Mouse (Mus musculus): ENCODE results near the gene P2rx4. TPM values are rescaled to one million over a fixed set of nuclear protein-coding genes. Genes with fewer than 3 reads are reported as not detected.

Gene P2rx4
- polyA plus RNA-seq, 1 experiment: 0.03 TPM

- peaks cover 47% of the 10 kb centered on the region for H3K36me3 ChIP-seq (ENCODE audit: control insufficient read depth)
- TF ChIP-seq GATA1 (IDR thresholded peaks at IDR 0.05; ENCODE audit: low read length) (no peak), TAL1 (IDR thresholded peaks at IDR 0.05; ENCODE audit: low read length) (no peak)
Observed at GRCm38 (mm10) chr5:122764032-122764464, 56.7 kb downstream of the P2rx4 start.

GRCm38 (mm10) chr5:122767283-122767682 lies 59.9 kb downstream of the P2rx4 start:
- H3K9me3 ChIP-seq (ENCODE audit: control insufficient read depth, low read length): no peaks in the 10 kb centered on the region
- H3K4me3 ChIP-seq (replicated peaks): no peak overlapping the region
- H3K27me3 ChIP-seq (ENCODE audit: control insufficient read depth): no peaks in the 10 kb centered on the region
- peaks cover 48% of the 10 kb centered on the region for H3K36me3 ChIP-seq (ENCODE audit: control insufficient read depth)
- H3K4me1 ChIP-seq (ENCODE audit: control insufficient read depth): peaks cover 41% of the 10 kb centered on the region
- TF ChIP-seq TAL1 (IDR thresholded peaks at IDR 0.05; ENCODE audit: low read length) (no peak), GATA1 (IDR thresholded peaks at IDR 0.05; ENCODE audit: low read length) (no peak)

More at GRCm38 (mm10) chr5:122764032-122764464, 56.7 kb downstream of the P2rx4 start:
- Histone ChIP-seq H3K4me3 (replicated peaks) (no peak overlapping the region), H3K27me3 (ENCODE audit: control insufficient read depth) (no peaks in the 10 kb centered on the region), H3K9me3 (ENCODE audit: control insufficient read depth, low read length) (no peaks in the 10 kb centered on the region), H3K4me1 (ENCODE audit: control insufficient read depth) (peaks cover 50% of the 10 kb centered on the region)

GRCm38 (mm10) chr5:122769101-122769568 lies 61.8 kb downstream of the P2rx4 start:
- Histone ChIP-seq H3K4me1 (ENCODE audit: control insufficient read depth) (peaks cover 37% of the 10 kb centered on the region), H3K27me3 (ENCODE audit: control insufficient read depth) (no peaks in the 10 kb centered on the region), H3K36me3 (ENCODE audit: control insufficient read depth) (peaks cover 39% of the 10 kb centered on the region), H3K4me3 (replicated peaks) (no peak overlapping the region), H3K9me3 (ENCODE audit: control insufficient read depth, low read length) (no peaks in the 10 kb centered on the region)
- TF ChIP-seq TAL1 (IDR thresholded peaks at IDR 0.05; ENCODE audit: low read length) (no peak), GATA1 (IDR thresholded peaks at IDR 0.05; ENCODE audit: low read length) (no peak)

- no peaks in the 10 kb centered on the region for H3K9me3 ChIP-seq (ENCODE audit: control insufficient read depth, low read length)
- H3K4me3 ChIP-seq (replicated peaks): no peak overlapping the region
- TF ChIP-seq TAL1 (IDR thresholded peaks at IDR 0.05; ENCODE audit: low read length) (no peak), GATA1 (IDR thresholded peaks at IDR 0.05; ENCODE audit: low read length) (no peak)
- peaks cover 38% of the 10 kb centered on the region for H3K36me3 ChIP-seq (ENCODE audit: control insufficient read depth)
- peaks cover 46% of the 10 kb centered on the region for H3K4me1 ChIP-seq (ENCODE audit: control insufficient read depth)
- H3K27me3 ChIP-seq (ENCODE audit: control insufficient read depth): no peaks in the 10 kb centered on the region
Observed at GRCm38 (mm10) chr5:122770304-122770703, 63.0 kb downstream of the P2rx4 start.

GRCm38 (mm10) chr5:122770806-122771261 lies 63.5 kb downstream of the P2rx4 start:
- TF ChIP-seq TAL1 (IDR thresholded peaks at IDR 0.05; ENCODE audit: low read length) (no peak), GATA1 (IDR thresholded peaks at IDR 0.05; ENCODE audit: low read length) (no peak)
- H3K4me1 ChIP-seq (ENCODE audit: control insufficient read depth): peaks cover 51% of the 10 kb centered on the region
- H3K36me3 ChIP-seq (ENCODE audit: control insufficient read depth): peaks cover 38% of the 10 kb centered on the region
- no peaks in the 10 kb centered on the region for H3K9me3 ChIP-seq (ENCODE audit: control insufficient read depth, low read length)
- H3K4me3 ChIP-seq (replicated peaks): no peak overlapping the region
- no peaks in the 10 kb centered on the region for H3K27me3 ChIP-seq (ENCODE audit: control insufficient read depth)

GRCm38 (mm10) chr5:122771428-122771827 lies 64.1 kb downstream of the P2rx4 start:
- H3K4me1 ChIP-seq (ENCODE audit: control insufficient read depth): peaks cover 53% of the 10 kb centered on the region
- H3K4me3 ChIP-seq (replicated peaks): no peak overlapping the region
- H3K9me3 ChIP-seq (ENCODE audit: control insufficient read depth, low read length): peaks cover 2% of the 10 kb centered on the region; the same call in 1 of the 2 replicates
- no peaks in the 10 kb centered on the region for H3K27me3 ChIP-seq (ENCODE audit: control insufficient read depth)
- no peak for TF ChIP-seq GATA1 (IDR thresholded peaks at IDR 0.05; ENCODE audit: low read length)
- no peak for TF ChIP-seq TAL1 (IDR thresholded peaks at IDR 0.05; ENCODE audit: low read length)
- H3K36me3 ChIP-seq (ENCODE audit: control insufficient read depth): peaks cover 37% of the 10 kb centered on the region

GRCm38 (mm10) chr5:122773756-122774155 lies 66.4 kb downstream of the P2rx4 start:
- Histone ChIP-seq H3K9me3 (ENCODE audit: control insufficient read depth, low read length) (peaks cover 2% of the 10 kb centered on the region; the same call in 1 of the 2 replicates), H3K27me3 (ENCODE audit: control insufficient read depth) (peaks cover 7% of the 10 kb centered on the region), H3K4me1 (ENCODE audit: control insufficient read depth) (peaks cover 73% of the 10 kb centered on the region), H3K4me3 (replicated peaks) (no peak overlapping the region), H3K36me3 (ENCODE audit: control insufficient read depth) (peaks cover 29% of the 10 kb centered on the region)
- TF ChIP-seq GATA1 (IDR thresholded peaks at IDR 0.05; ENCODE audit: low read length) (no peak), TAL1 (IDR thresholded peaks at IDR 0.05; ENCODE audit: low read length) (no peak)

GRCm38 (mm10) chr5:122774743-122775611 lies 67.6 kb downstream of the P2rx4 start:
- TF ChIP-seq GATA1 (IDR thresholded peaks at IDR 0.05; ENCODE audit: low read length) (peak; percentile 90), TAL1 (IDR thresholded peaks at IDR 0.05; ENCODE audit: low read length) (peak; percentile 63; the same call in 2 of the 3 replicates)
- H3K36me3 ChIP-seq (ENCODE audit: control insufficient read depth): peaks cover 16% of the 10 kb centered on the region
- peaks cover 71% of the 10 kb centered on the region for H3K4me1 ChIP-seq (ENCODE audit: control insufficient read depth)

GRCm38 (mm10) chr5:122775646-122776286 lies 68.4 kb downstream of the P2rx4 start:
- Histone ChIP-seq H3K27me3 (ENCODE audit: control insufficient read depth) (peaks cover 12% of the 10 kb centered on the region), H3K9me3 (ENCODE audit: control insufficient read depth, low read length) (peaks cover 2% of the 10 kb centered on the region; the same call in 1 of the 2 replicates), H3K4me1 (ENCODE audit: control insufficient read depth) (peaks cover 73% of the 10 kb centered on the region), H3K36me3 (ENCODE audit: control insufficient read depth) (peaks cover 13% of the 10 kb centered on the region), H3K4me3 (replicated peaks) (peak overlapping the region; percentile 61)
- TF ChIP-seq TAL1 (IDR thresholded peaks at IDR 0.05; ENCODE audit: low read length): no peak
- no peak for TF ChIP-seq GATA1 (IDR thresholded peaks at IDR 0.05; ENCODE audit: low read length)

More at GRCm38 (mm10) chr5:122774743-122775611, 67.6 kb downstream of the P2rx4 start:
- Histone ChIP-seq H3K4me3 (replicated peaks) (peak overlapping the region; percentile 61), H3K9me3 (ENCODE audit: control insufficient read depth, low read length) (peaks cover 2% of the 10 kb centered on the region; the same call in 1 of the 2 replicates), H3K27me3 (ENCODE audit: control insufficient read depth) (peaks cover 12% of the 10 kb centered on the region)
